Mouse (Mus musculus): ENCODE data around the gene Resp18.

Resp18 gene

DNA sequence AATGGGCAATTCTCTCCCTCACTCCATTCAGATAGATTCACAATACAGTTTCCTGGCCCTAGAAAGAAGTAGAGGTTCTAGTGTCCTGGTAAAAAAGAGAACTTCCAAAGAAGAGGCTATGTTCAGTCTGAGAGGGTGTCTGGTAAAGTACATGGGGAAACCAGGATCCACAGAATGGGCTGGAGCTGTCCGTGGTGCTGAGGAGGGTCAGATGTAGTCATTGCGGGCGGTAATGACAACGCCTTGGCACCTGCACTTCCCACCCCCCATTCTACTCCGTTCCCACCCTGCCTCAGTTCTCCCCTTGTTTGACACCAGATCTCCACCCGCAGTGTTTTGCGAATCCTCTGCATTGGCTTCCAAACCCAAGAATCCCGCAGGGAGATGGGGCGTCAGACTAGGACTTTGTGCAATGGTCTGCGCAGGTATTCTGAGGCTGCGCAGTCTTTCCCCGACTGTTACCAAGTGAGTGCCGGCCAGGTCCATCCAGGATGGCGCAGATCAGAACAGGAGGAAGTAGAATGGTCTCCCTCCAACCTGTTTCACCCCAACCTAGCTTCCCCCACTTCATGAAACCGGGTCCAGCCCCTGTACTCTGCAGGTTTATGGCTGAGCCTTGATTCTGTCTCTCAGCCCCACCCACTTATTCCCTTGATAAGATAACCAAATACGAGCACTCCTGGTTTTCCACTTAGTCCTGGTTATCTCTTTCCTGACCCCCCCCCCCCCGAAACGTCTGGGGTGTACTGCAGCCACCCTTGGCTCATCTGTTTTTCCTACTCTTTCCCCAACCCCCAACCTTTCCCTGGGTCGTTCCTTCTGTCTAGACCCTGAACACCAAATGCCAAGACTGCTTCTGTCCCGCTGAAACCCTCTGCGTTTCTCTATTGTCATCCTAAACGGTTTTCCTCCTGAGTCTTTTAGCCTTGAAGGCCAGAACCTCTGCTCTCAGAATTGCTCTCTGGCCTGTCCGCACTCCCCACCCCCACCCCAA is 723 bp downstream of the Resp18 start:
- DNase-seq (ENCODE audit: low read depth, low spot score) = peak; percentile 25

DNA sequence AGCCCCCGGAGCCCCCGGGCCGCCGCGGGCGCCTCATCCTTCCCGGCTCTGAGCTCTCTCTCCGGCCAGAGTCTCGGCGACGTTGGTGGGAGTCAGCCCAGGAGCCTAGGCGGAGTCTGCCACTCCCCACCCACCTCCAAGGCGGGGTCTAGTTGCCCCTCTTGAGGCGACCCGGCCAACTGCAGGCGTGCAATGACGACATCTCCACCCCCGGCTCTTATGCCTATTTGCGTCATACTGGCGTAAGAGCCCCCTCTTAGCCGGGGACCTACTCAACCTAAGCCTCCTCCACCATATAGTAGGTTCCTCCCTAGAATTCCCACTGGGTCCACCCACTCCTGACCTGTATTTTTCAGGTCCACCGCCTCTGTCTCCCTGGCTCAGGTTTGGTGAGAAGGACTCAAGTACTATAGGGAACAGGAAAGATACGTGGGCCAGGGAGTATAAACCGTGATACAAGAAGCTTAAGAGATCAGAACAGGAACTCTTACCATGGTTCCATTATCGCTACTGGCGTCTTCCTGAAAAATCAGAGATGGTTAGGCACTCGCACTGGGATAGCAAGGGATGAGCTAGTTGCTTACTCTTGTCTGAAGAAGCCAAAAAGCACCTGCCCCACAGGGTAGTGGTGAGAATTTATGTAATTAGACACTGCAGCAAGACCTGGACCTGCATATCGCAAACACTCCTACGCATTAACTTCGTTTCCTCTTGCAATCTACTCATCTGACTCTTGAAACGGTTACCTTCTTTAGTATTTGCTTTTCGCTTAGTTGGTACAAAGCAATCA is 13.9 kb downstream of the Resp18 start, which contains the start of gene Ptprn:
Ptprn (minus strand) TSS at position 412 of the 790 bp plus-strand sequence.
- DNase-seq (ENCODE audit: low read depth, low spot score) = no peak

DNA sequence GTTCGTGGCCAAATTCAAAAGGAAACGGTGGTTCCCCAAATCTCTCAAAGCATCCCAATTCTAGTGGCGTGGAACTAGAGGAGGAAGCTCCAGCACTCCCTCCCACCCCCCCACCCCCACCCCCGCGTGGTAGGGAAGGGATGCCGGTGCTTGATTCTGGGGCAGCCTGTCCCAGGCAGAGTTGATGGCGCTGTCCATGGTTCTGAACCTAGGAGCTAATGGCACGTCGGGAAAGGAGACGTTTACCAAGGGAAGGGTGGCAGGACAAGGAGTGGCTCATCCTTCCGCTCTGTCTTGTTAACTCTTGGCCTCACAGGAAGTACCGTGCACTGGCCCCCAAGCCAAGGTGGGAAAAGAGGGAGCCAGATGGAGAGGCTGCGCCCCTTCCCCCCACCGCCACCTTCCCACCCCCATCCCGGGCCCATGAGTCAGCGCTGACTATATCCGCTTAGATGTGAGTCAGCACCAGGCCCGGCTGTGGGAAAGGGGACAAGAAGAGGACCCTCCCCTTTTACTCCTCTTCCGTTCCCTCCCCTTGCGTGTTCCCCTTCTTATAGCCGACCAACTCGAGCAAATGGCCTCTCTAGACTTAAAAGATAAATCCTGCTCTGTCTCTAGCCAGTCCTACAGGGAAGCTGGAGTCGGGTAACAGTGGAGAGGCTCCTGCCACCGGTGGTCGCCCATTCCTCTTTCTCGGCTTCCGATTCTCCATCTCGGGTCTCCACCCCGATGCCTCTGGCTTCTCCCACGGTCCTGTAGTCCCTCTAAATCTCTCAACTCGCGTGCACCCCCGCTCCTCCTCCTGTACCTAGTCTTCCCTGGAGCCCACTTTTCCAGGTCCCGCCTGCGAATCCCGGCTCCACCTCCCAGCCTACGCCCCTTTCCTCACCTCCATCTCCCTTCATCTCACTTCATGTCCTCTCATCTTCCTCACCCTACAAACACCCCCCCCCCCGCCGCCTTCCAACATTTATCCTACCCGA is 15.0 kb downstream of the Resp18 start:
- DNase-seq (ENCODE audit: low read depth, low spot score) = no peak

DNA sequence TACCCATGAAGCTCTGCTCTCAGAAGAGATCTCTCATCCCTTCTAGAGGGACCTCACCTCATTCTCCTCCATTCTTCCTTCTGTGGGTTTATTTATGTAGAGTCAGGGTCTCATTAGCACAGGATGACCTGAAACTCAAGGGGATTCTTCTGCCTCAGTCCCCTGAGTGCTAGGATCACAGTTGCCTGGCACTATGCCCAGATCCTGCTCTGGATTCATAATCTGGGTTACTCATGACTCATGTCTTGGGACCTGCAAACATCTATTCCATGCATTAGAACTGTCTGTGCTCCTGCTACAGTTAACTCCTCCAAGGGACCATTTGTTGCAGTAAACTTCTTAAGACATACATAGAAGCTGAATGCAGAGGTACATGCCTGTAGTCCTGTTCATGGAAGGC is 16.9 kb downstream of the Resp18 start:
- no peak for DNase-seq (ENCODE audit: low read depth, low spot score)

DNA sequence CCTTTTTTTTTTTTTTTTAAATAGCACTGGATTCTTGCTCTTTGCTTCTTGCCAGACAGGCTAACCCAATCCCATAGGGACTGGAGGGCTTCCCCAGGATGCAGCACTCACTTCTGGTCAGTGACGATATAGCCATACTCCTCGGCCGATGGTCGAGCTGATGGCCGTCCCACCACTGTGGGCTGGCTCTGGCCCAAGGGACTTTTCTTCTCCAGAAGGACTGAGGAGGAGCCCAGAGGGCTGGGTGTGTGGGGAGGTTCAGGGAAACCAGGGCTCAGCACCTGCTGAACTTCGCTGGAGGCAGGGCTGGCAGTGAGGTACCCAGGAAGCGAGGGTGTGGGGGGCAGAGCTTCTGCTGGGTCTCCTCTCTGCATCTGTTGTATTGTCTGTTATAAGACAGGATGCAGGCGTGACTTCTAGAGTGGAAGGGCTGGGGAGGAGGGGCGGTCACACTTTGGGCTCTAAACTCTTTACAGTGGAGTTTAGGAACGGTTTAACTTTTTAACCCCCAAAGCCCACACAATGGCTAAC is 22.6 kb downstream of the Resp18 start:
- DNase-seq (ENCODE audit: low read depth, low spot score) = no peak

DNA sequence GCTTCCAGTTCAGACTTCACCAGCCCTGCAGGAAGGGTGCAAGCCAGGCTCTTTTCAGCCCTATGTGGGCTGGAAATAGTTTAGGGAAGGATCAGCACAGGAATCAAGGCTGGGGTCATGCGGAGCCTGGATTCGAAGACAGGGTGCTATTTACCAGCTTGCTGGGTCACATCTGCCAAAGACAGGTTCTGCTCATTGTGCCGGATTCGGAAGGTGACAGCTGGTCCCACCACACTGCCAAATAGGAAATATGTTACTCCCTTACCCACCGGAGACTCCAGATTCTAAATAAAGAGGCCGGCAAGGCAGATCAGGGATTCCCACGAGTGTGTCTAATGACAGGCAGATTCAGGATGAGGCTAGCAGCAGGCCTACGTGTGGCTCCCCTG is 23.6 kb downstream of the Resp18 start:
- DNase-seq (ENCODE audit: low read depth, low spot score) = no peak

DNA sequence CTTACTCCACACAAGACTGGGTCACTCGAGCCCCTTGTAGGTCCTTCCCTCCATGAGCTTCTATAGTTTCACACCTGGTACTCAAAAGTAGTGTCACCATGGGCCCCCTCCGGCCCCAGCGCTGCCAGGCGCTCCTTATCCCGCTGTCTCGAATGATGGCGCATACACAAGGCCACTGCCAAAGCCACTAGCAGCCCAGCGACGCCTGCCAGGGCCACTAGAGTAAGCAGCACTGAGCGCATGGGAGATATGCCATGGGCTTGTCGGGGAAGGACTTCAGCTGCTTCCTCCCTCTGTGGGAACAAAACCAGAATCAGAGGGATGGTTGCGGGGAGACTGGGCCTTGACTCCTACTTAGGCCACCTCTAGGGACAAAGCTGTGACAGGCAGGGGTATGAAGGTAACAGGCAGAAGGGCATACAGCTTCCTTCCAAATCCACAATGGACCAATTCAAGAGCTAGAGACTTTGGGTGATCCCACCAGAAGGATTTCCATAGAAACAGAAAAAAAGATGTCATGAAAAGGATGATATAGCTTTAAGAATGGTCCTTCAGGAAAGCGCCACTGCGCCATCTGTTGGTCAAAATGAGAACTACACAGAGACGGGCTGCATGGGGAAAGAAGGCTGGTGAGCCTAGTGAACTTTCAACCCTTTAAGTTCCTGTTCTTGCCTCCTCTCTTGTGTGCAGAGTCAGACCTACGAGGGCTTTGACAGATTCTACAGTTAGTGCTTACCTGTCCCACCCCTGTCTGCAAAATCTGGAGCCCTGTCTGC is 24.2 kb downstream of the Resp18 start:
- peak; percentile 81 for DNase-seq (ENCODE audit: low read depth, low spot score)

DNA sequence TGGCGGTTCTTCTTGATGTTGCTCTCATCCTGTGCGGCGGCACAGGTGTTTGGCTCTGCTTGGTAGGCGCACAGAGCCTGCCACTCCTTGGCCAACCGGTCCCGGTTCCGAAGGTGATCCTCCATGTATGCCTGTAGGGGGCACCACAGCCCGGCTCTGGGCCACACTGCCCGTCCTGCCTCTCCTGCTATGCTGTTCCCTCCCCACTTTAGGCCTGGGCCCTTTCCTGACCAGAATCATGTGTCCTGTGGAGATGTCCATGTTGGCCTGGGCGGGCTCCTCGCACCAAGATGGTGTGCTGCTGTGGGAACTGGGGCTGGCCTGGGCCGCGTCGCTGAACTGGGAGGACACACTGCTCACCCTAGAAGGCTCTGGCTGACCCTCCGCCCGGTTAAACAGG is 25.2 kb downstream of the Resp18 start:
- no peak for DNase-seq (ENCODE audit: low read depth, low spot score)

DNA sequence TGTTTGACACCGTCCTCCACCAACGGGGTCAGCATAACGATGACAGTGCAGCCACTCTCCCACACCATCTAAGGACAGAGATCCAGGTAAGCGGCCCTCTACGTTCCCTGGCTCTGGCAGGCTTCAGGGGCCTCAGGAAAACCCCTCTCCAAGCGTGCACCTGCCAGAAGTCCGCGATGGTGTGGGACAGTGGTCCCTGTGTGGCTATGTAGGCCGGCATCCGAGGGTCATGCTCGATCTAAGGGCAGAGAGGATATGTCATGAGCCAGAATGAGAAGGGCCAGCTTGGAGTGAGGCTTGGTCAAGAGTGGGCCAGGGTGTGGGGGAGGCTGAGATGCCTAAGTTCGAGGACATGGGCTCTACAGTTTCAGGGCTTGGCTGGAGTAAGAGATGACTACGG is 25.9 kb downstream of the Resp18 start:
- no peak for DNase-seq (ENCODE audit: low read depth, low spot score)

DNA sequence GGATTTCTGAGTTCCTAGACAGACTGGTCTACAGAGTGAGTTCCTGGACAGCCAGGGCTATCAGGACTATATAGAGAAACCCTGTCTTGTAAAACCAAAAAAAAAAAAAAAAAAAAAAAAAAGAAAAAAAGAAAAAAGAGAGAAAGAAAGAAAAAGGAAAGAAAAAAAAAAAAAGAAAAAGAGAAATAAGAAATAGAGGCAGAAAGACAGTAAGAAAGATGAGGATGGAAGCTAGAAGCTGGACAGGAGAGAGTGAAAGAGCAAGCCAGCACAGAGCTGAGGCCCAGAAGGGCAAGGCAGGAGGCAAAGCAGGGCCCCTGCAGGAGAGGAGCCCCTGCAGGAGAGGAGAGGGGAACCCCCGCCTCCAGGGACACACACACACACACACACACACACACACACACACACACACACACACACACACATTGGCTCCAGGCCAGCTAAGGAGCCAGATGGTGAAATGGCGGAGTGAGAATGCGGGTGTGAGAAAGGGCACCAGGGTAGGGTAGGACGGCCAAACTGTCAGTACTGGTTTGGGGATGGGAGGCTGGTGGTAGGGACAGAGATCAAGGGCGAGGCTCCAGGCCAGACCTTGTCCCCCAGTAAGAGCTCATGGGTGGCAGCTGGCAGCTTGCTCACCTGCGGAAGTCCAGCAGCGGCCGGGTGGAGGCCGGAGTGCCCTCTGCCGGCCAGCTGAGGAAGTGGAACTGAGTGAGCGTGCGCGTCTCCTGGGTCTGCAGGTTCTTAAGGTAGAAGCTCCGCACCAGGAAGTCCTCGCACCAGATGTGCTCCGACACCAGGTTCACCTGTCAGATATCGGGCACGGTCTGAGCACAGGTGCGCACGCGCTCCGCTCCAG is 26.9 kb downstream of the Resp18 start:
- peak; percentile 93 for DNase-seq (ENCODE audit: low read depth, low spot score)

DNA sequence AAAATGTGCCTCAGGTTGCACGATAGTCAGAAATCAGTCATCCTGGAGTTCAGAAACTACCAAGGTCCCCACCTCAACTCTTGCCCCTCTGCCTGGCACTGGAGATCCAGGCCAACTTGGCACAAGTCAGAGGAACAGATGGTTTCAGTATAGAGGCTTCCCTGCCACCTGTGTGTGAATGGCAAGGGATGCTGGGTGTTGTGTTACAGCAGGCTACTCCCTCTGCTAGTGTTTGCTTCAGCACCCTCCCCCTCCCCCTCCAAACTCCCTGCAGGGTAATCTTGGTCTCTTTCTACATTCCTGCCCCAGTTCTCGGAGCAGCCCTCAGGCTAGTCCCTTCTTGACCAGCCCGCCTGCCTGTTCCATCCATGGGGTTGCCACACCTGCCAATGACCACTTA is 27.7 kb downstream of the Resp18 start:
- DNase-seq (ENCODE audit: low read depth, low spot score) = peak; percentile 16

DNA sequence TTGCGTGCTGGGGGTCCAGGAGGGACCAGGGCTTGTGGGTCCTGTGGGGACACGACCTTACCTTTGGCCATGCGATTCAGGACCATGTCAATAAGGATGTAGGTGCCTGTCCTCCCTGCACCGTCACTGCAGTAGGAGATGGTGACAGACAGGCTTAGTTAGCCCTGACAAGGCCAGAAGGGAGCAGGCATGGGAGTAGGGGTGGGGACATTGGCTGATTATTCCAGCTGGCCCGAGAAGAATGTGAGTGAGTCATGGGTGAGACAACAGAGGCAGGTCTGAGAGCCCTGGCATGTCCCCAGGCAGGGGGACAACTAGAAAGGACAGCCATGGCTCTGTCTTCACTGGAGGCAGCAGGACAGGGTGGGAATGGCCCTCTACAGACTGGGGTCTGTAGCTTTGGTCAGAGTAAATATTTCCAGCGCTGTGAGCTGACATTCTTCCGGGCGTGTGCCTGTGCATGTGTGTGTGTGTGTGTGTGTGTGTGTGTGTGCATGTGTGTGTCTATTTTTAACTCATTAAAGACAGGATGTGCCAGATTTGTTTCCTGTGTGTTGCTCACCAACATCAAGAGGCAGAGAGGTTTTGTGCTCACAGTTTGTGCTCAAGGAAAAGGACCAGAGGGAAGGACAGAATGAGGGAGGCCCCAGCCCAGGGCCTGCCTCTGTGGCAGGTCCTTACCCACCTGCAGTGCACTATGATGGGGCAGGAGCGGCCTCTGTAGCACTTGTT is 30.0 kb downstream of the Resp18 start:
- no peak for DNase-seq (ENCODE audit: low read depth, low spot score)

DNA sequence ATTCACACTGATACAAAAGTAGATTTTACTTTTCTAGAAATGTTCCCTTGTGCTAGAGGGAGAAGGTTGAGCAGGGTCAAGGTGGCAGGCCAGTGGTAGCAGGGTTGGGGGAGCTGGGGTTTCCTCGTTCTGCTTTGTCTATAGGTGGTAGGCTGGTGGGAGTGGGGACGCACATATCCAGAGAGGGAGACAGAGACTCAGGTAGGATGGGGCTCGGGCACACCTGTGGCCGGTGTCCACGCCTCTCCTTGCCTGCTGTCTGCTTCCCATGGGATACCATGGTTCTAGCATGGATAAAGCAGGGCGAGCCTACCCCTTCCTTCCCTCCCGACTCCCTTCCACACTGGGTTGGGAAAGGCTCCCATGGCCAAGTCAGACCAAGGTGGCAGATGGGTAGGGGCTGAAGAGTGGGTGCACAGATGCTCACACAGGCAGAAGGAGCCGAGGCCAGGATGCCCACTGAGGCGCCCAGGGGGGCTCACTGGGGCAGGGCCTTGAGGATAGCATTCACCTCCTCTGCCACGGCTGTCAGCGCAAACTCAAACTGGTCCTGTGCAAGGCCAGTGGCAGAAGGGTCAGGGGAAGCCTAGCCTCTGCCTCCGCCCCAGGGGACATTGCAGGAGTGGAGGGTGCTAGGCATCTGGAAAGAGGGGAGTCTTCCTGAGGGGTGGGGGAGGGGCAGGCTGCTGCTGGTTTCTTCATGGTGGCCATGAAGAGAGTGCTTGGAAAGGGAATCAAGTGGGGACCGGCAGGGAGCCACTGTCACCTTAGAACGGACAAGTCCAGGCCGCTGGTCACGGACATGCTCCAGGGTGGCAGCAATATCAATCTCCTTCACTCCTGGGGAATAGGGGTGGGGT is 30.9 kb downstream of the Resp18 start:
- no peak for DNase-seq (ENCODE audit: low read depth, low spot score)

DNA sequence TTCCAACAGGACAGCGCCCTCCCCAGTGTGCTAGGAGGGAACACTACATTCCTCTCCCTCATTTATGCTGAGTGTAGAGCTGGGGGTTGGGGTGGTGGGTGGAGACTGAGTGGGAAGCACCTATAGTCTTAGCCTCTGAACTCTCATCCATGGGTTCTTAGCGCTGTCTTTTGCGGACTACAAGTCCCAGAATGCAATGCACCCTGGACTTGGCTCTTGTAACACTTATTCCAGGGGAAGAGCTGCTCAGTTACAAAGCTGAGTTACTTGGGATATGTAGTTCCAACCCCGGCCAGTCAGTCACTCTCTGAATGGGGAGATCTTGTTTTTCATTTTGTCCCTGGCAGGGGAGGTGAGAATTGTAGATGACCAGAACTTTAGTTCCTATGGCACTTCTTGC is 33.4 kb downstream of the Resp18 start:
- peak; percentile 26 for DNase-seq (ENCODE audit: low read depth, low spot score)

DNA sequence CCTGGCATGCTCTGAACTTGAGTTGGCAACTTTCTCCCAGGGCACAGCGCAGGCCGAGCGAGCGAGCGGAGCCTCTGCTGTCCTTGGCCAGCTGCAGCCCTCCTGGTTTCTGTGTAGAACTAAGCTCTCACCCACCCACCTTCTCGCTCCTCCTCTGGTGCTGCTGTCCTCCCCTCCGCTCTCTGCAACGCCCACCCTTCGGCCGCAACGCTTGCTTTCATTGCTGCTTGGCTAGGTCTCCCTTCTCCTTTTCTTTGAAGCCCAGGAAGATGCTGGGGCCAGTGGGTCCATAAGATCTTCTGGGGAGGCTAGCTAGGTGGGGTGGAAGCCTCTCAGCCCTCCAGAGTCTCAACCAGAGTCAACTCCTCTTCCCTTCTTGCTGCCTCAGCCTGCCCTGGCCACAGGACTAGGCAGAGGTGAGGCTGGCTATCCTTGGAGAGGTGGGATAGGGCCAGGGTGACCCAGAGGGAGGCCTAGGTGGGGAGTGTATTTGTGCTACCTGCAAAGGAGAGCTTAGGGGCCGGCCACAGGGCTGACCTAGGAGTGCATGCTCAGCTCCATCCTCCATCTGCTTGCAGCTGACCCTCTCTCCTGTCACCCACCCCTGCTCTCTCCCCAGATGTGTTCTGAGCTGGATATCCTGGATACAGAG is 33.9 kb downstream of the Resp18 start:
- no peak for DNase-seq (ENCODE audit: low read depth, low spot score)

DNA sequence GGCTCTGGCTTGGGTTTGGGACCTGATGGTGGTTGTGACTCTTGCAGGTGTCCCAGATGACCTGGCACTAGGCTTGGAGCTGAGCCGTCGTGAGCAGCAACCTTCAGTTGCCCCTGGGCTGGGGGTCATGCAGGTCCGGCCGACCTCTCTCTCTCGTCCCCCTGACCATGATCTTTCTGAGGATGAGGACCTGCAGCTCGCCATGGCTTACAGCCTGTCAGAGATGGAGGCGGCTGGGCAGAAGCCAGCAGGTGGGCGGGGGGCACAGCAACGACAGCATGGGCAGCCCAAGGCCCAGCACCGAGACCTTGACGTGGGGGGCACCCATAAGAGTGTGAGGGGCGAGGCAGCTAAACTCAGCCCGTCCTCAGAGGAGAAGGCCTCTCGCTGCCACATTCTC is 34.8 kb downstream of the Resp18 start:
- DNase-seq (ENCODE audit: low read depth, low spot score) = no peak

DNA sequence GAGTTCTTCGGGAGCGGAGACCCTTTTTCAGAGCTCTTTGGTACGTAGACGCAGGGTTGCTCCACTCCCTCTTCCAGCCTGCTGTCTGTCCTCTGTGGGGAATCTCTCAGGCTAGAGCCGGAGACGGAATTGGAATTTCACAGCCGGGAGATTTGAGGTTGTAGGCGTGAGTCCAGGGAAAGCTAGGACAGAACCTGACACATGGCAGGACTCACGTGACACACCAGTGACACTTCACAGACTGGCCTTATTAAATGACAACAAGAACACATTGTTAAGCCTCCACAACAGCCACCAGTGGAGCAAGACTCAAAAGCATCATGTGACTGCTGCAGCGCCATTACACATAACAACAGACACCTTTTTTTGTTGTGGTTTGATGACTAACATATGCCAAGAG is 38.6 kb downstream of the Resp18 start:
- DNase-seq (ENCODE audit: low read depth, low spot score) = no peak
